Mouse (Mus musculus) liver, adult 2 months (tissue): ENCODE data around the gene Ccn1.

Experiments used
- CTCF ChIP-seq: fragments of 200-500 bp; IDR thresholded peaks from 2 replicates; pipeline ENCODE4 v1.5.1; 2011; ENCODE audit warnings: low read depth, low read length, control low read depth
- POLR2A ChIP-seq: fragments of 200-500 bp; IDR thresholded peaks from 2 replicates; pipeline ENCODE4 v1.6.1; 2011; ENCODE audit warnings: low read length, control low read depth; ENCODE audit not compliant: insufficient read depth; ENCODE audit errors: extremely low read depth

DNA sequence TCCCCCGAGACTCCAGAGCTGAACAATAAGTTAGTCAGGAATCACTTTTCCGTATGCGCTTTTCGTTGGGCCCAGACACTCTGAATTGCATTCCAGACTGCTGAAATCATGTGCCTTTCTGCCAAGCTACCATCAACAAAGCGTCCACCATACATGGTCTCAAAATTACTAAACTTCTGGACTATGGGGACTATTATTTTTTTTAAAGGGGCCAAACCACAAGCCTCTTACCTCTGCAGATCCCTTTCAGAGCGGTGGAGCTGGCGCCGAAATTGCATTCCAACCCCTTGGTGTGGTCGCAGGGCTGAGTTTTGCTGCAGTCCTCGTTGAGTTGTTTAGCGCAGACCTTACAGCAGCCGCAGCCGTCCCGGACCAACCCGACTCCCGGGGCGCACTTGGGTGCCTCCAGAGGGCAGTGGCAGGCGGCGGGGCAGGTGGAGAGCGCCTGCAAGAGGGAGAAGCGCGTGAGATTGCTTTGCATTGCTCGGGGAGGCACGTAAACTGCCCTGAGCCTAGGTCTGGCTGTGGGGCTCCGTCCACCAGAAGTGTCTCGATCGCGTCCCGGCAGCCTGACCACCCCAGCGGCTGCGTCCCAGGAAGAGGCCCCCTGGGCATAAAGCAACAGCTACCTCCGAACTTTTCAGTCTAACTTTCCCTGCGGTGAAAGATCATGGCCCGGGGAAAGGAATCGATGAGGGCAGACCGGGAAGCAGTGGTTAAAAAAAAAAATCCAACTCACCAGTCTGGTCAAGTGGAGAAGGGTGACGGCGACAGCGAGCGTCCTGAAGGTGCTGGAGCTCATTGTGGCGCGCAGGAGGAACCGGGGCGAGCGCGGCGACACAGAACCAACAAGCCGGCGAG lies 560 bp downstream of the Ccn1 start:
- TF ChIP-seq CTCF, result peak; percentile 65
- TF ChIP-seq POLR2A, result 0 out of 2 replicates have a peak, but pooled peaks have one; percentile 8
